Comparison of ENCODE assay signal across 22 mouse cellular contexts in the genomic region with DNA sequence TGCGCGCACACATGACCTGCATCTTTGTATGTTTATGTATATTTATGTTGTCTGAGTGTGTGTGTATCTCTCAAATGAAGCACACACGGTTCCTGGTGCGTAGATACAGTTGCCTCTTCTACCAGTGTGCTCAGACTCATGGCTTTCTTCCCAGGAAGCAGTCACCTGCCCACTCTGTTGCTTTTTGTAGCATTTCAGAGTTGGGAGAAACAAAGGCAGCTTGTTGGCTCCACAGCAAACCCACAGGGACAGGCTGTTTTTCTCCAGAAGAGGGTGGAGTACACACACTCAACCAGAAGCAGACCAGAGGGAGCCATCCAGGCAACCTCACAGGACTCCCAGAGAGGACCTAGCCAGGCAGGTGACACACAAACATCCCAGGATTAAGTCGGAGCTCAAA. TPM values are rescaled to one million over a fixed set of nuclear protein-coding genes. Genes with fewer than 3 reads are reported as not detected.
A peak's percentile ranks its signal among the peaks of the same experiment; 100 is the strongest.
DNase-seq lines count a peak whose midpoint lies in the region; ATAC-seq and TF ChIP-seq lines count a peak whose summit lies in the region.
"Had no signal": no experiment of that assay in that cellular context is flagged by ENCODE, and none has a peak within 500 bp of the region (broad histone marks: within the 10 kb centered on the region; RNA-seq: fewer than 3 reads in every experiment).

No protein-coding gene starts in this region.

- H3K36me3 ChIP-seq in heart, embryonic 13.5 days: peaks cover 3% of the 10 kb centered on the region; the same call in 1 of the 2 replicates
- no peaks in the 10 kb centered on the region for H3K36me3 ChIP-seq in stomach, postnatal 0 days (ENCODE audit: control insufficient read depth, insufficient read depth, low read length)
- H3K36me3 ChIP-seq: stomach, embryonic 15.5 days had no signal

- H3K4me1 ChIP-seq in heart, embryonic 13.5 days: peaks cover 34% of the 10 kb centered on the region
- H3K4me1 ChIP-seq in stomach, postnatal 0 days (replicated peaks; ENCODE audit: control insufficient read depth, insufficient read depth): no peaks in the 10 kb centered on the region

- no peak for ATAC-seq in heart, embryonic 13.5 days (ENCODE audit: extremely low read depth, insufficient number of reproducible peaks, low FRiP score, low TSS enrichment)
- no peak for ATAC-seq in stomach, postnatal 0 days (ENCODE audit: low FRiP score, low TSS enrichment)
- ATAC-seq in activated CD4-positive, CD25-positive, alpha-beta regulatory T cell, adult 4 months: no peak
- ATAC-seq: forebrain, embryonic 13.5 days; midbrain, embryonic 13.5 days had no signal

- TF ChIP-seq EP300 in stomach, postnatal 0 days (optimal IDR thresholded peaks at IDR 0.05): no peak

- no peak for TF ChIP-seq CTCF in stomach, postnatal 0 days (IDR thresholded peaks at IDR 0.05; ENCODE audit: low read depth)

- intact Hi-C loops in heart, postnatal 25 days (cut with DNase I): no loop called here

- H3K4me2 ChIP-seq in heart, embryonic 13.5 days: no peak overlapping the region
- no peak overlapping the region for H3K4me2 ChIP-seq in stomach, postnatal 0 days (replicated peaks; ENCODE audit: low read depth)
- H3K4me2 ChIP-seq: forebrain, embryonic 13.5 days; midbrain, embryonic 13.5 days; stomach, embryonic 15.5 days had no signal

- DNase-seq in heart, postnatal 25 days (ENCODE audit: low spot score): no peak
- DNase-seq in right cerebral cortex, adult 2 months (ENCODE audit: low spot score in 2 of 2): peak; percentile 58 to 64
- no peak for DNase-seq in right cerebral cortex, postnatal 4 days
- DNase-seq in layer of hippocampus, postnatal 36 days: peak; percentile 41 to 50
- DNase-seq in stomach, postnatal 0 days (ENCODE audit: low spot score): no peak
- no peak for DNase-seq in retina, postnatal 1 day
- DNase-seq: adrenal gland, adult 8-10 months; cerebellum, adult 9-10 months; gastrocnemius, postnatal 25 days; heart, postnatal 36 days; kidney, adult 8-10 months; kidney, postnatal 4 days; lung, postnatal 36 days; thymus, postnatal 36 days had no signal

- H3K27ac ChIP-seq in heart, embryonic 13.5 days (replicated peaks): 0 out of 2 replicates have a peak overlapping the region, but pooled peaks have one; percentile 12
- H3K27ac ChIP-seq in stomach, postnatal 0 days (replicated peaks): peak overlapping the region; percentile 30; the same call in 1 of the 2 replicates
- H3K27ac ChIP-seq: midbrain, embryonic 13.5 days; stomach, embryonic 15.5 days had no signal

- H3K4me3 ChIP-seq in heart, embryonic 13.5 days: no peak overlapping the region
- H3K4me3 ChIP-seq in stomach, postnatal 0 days (ENCODE audit: low read depth, low read length): no peak overlapping the region
- H3K4me3 ChIP-seq: forebrain, embryonic 13.5 days; midbrain, embryonic 13.5 days; stomach, embryonic 15.5 days had no signal

- no peak overlapping the region for H3K9ac ChIP-seq in heart, embryonic 13.5 days
- H3K9ac ChIP-seq in stomach, postnatal 0 days (ENCODE audit: low read length): no peak overlapping the region
- H3K9ac ChIP-seq: forebrain, embryonic 13.5 days; midbrain, embryonic 13.5 days; stomach, embryonic 15.5 days had no signal

- H3K27me3 ChIP-seq in heart, embryonic 13.5 days (replicated peaks): no peaks in the 10 kb centered on the region
- H3K27me3 ChIP-seq in stomach, postnatal 0 days (ENCODE audit: control insufficient read depth, insufficient read depth, low read length): no peaks in the 10 kb centered on the region
- H3K27me3 ChIP-seq: forebrain, embryonic 13.5 days; midbrain, embryonic 13.5 days; stomach, embryonic 15.5 days had no signal

- 82% methylated on average over 5 of the region's 5 CpGs for WGBS in heart, embryonic 13.5 days
- 86% methylated on average over 5 of the region's 5 CpGs for WGBS in stomach, postnatal 0 days

- H3K9me3 ChIP-seq in heart, embryonic 13.5 days: no peaks in the 10 kb centered on the region
- no peaks in the 10 kb centered on the region for H3K9me3 ChIP-seq in stomach, postnatal 0 days (ENCODE audit: control insufficient read depth, low read length)
- H3K9me3 ChIP-seq: forebrain, embryonic 13.5 days; midbrain, embryonic 13.5 days; stomach, embryonic 15.5 days had no signal

RNA-seq across cellular contexts. Expression of gene Tigit, which starts 38.0 kb away (rescaled TPM):
- not detected in 2 replicates for polyA plus RNA-seq in heart, embryonic 13.5 days (2015; fragmentation: Nextera tagmentation; extraction: Ambion mirVana)
- total RNA-seq in heart, postnatal 25 days (2021): not detected
- total RNA-seq in layer of hippocampus, postnatal 36 days (2021): not detected
- polyA plus RNA-seq in stomach, postnatal 0 days (2015; fragmentation: Nextera tagmentation; extraction: Ambion mirVana): not detected in 2 replicates
- 100 to 1,000 TPM; 390 to 542 TPM for polyA plus RNA-seq in activated CD4-positive, CD25-positive, alpha-beta regulatory T cell, adult 4 months (2017; shearing (Covaris generic))
- total RNA-seq: gastrocnemius, postnatal 25 days; heart, postnatal 36 days had no signal
- polyA plus RNA-seq: embryonic facial prominence, embryonic 14.5 days; forebrain, embryonic 13.5 days; limb, embryonic 14.5 days; liver, embryonic 16.5 days; midbrain, embryonic 13.5 days; stomach, embryonic 15.5 days had no signal

Comparison
In these comparisons a context has a peak if more than half of its experiments do, and no peak if none do; other contexts are left out.
1. DNase-seq: peak in right cerebral cortex, adult 2 months (2 of 2) and layer of hippocampus, postnatal 36 days (2 of 2); none in heart, postnatal 25 days (single experiment), right cerebral cortex, postnatal 4 days (single experiment), stomach, postnatal 0 days (single experiment) and retina, postnatal 1 day (single experiment).
2. RNA of gene Tigit, which starts 38.0 kb away (polyA plus RNA-seq): 390 to 542 TPM in activated CD4-positive, CD25-positive, alpha-beta regulatory T cell, adult 4 months; not detected in stomach, postnatal 0 days and not detected in heart, embryonic 13.5 days; every median in the first group is over 100 times any median in the second.